Mouse (Mus musculus): ENCODE data around the gene Fbl. TPM values are rescaled to one million over a fixed set of nuclear protein-coding genes. Genes with fewer than 3 reads are reported as not detected.

Fbl gene
- total RNA-seq (2014; rRNA removed), result 31.9 and 34.4 TPM in 2 replicates
- polyA plus RNA-seq (2015; fragmentation: Nextera tagmentation; extraction: Ambion mirVana), result 51.9 and 60.9 TPM in 2 replicates

GRCm38 (mm10) chr7:28169489-28170422, at the start of gene Fbl:
Gene Fbl, plus strand, starts transcription at chr7:28169710.
- peak; percentile 95 for ATAC-seq (ENCODE audit: low FRiP score)

GRCm38 (mm10) chr7:28129166-28129565, 40.3 kb upstream of the Fbl start, which contains the start of gene 9530053A07Rik:
Gene 9530053A07Rik, plus strand, starts transcription at chr7:28129466.
- WGBS, result 78% methylated on average over 5 of the region's 5 CpGs
- Histone ChIP-seq H3K4me2 (ENCODE audit: low read depth, low read length, poor library complexity, severe bottlenecking) (no peak within 1 kb of the TSS), H3K27me3 (ENCODE audit: insufficient read depth, low read length) (no peaks in the 10 kb centered on the region), H3K4me1 (ENCODE audit: insufficient read depth, low read length) (no peaks in the 10 kb centered on the region), H3K36me3 (ENCODE audit: insufficient read depth, low read length) (no peaks in the 10 kb centered on the region), H3K9me3 (ENCODE audit: low read length) (no peaks in the 10 kb centered on the region), H3K4me3 (ENCODE audit: low read depth, low read length) (no peak within 1 kb of the TSS), H3K9ac (replicated peaks; ENCODE audit: low read length, poor library complexity, severe bottlenecking) (no peak within 1 kb of the TSS), H3K27ac (ENCODE audit: low read depth, low read length) (no peak within 1 kb of the TSS)
- no peak for ATAC-seq (ENCODE audit: low FRiP score)
- no peak for TF ChIP-seq CTCF (IDR thresholded peaks at IDR 0.05)
- no peak for DNase-seq (ENCODE audit: low spot score)

More at GRCm38 (mm10) chr7:28169489-28170422, at the start of gene Fbl:
- WGBS, result under 1% methylated on average over 80 of the region's 80 CpGs
- H3K4me3 ChIP-seq (ENCODE audit: low read depth, low read length), result peak within 1 kb of the TSS; percentile 80
- H3K4me1 ChIP-seq (ENCODE audit: insufficient read depth, low read length), result peaks cover 10% of the 10 kb centered on the region; the same call in 1 of the 2 replicates
- no peaks in the 10 kb centered on the region for H3K9me3 ChIP-seq (ENCODE audit: low read length)
- no peaks in the 10 kb centered on the region for H3K27me3 ChIP-seq (ENCODE audit: insufficient read depth, low read length)
- TF ChIP-seq CTCF (IDR thresholded peaks at IDR 0.05), result peak; percentile 1; the same call in 1 of the 2 replicates
- H3K9ac ChIP-seq (replicated peaks; ENCODE audit: low read length, poor library complexity, severe bottlenecking), result peak within 1 kb of the TSS; percentile 82
- peak within 1 kb of the TSS; percentile 74 for H3K27ac ChIP-seq (ENCODE audit: low read depth, low read length)
- 0 out of 2 replicates have a peak, but pooled peaks cover under 1% of the 10 kb centered on the region for H3K36me3 ChIP-seq (ENCODE audit: insufficient read depth, low read length)
- peak; percentile 96 for DNase-seq (ENCODE audit: low spot score)
- peak within 1 kb of the TSS; percentile 88 for H3K4me2 ChIP-seq (ENCODE audit: low read depth, low read length, poor library complexity, severe bottlenecking)

- Histone ChIP-seq H3K9me3 (ENCODE audit: low read length) (no peaks in the 10 kb centered on the region), H3K27me3 (ENCODE audit: insufficient read depth, low read length) (no peaks in the 10 kb centered on the region), H3K36me3 (ENCODE audit: insufficient read depth, low read length) (no peaks in the 10 kb centered on the region), H3K4me1 (ENCODE audit: insufficient read depth, low read length) (no peaks in the 10 kb centered on the region), H3K4me2 (ENCODE audit: low read depth, low read length, poor library complexity, severe bottlenecking) (no peak overlapping the region), H3K4me3 (ENCODE audit: low read depth, low read length) (no peak overlapping the region), H3K9ac (replicated peaks; ENCODE audit: low read length, poor library complexity, severe bottlenecking) (no peak overlapping the region), H3K27ac (ENCODE audit: low read depth, low read length) (no peak overlapping the region)
- TF ChIP-seq CTCF (IDR thresholded peaks at IDR 0.05), result peak; percentile 78
- ATAC-seq (ENCODE audit: low FRiP score), result no peak
- WGBS, result 58% methylated on average over 5 of the region's 5 CpGs
- peak; percentile 50 for DNase-seq (ENCODE audit: low spot score)
These were observed 31.9 kb upstream of the Fbl start for GRCm38 (mm10) chr7:28137613-28138012.

- Histone ChIP-seq H3K9ac (replicated peaks; ENCODE audit: low read length, poor library complexity, severe bottlenecking) (no peak overlapping the region), H3K4me2 (ENCODE audit: low read depth, low read length, poor library complexity, severe bottlenecking) (no peak overlapping the region), H3K9me3 (ENCODE audit: low read length) (no peaks in the 10 kb centered on the region), H3K4me1 (ENCODE audit: insufficient read depth, low read length) (no peaks in the 10 kb centered on the region), H3K27me3 (ENCODE audit: insufficient read depth, low read length) (peaks cover 3% of the 10 kb centered on the region; the same call in 1 of the 2 replicates), H3K36me3 (ENCODE audit: insufficient read depth, low read length) (no peaks in the 10 kb centered on the region), H3K27ac (ENCODE audit: low read depth, low read length) (no peak overlapping the region), H3K4me3 (ENCODE audit: low read depth, low read length) (no peak overlapping the region)
- DNase-seq (ENCODE audit: low spot score), result peak; percentile 61
- 0 out of 2 replicates have a peak, but pooled peaks have one; percentile 16 for ATAC-seq (ENCODE audit: low FRiP score)
- WGBS, result 15% methylated on average over 3 of the region's 3 CpGs
- peak; percentile 77 for TF ChIP-seq CTCF (IDR thresholded peaks at IDR 0.05)
These were observed 21.2 kb upstream of the Fbl start for GRCm38 (mm10) chr7:28148263-28148662.

DNA sequence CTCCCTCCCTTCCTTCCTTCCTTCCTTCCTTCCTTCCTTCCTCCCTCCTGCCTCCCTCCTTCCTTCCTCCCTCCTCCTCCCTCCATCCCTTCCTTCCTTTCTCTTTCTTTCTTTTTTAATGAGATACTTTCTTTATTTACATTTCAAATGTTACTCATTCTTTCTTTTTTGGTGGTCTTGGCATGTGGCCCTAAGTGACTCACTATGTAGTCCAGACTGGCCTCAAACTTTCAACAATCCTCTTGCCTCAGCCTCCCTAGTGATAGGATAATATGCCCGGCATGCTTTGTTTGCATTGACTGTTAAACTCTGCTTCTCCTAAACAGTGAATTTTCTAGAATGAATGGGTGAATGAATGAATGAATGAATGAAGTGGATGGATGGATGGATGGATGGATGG, 19.7 kb upstream of the Fbl start:
- no peak for TF ChIP-seq CTCF (IDR thresholded peaks at IDR 0.05)
- Histone ChIP-seq H3K4me3 (ENCODE audit: low read depth, low read length) (no peak overlapping the region), H3K27me3 (ENCODE audit: insufficient read depth, low read length) (peaks cover 3% of the 10 kb centered on the region; the same call in 1 of the 2 replicates), H3K9me3 (ENCODE audit: low read length) (no peaks in the 10 kb centered on the region), H3K9ac (replicated peaks; ENCODE audit: low read length, poor library complexity, severe bottlenecking) (no peak overlapping the region), H3K4me1 (ENCODE audit: insufficient read depth, low read length) (no peaks in the 10 kb centered on the region), H3K4me2 (ENCODE audit: low read depth, low read length, poor library complexity, severe bottlenecking) (no peak overlapping the region), H3K36me3 (ENCODE audit: insufficient read depth, low read length) (no peaks in the 10 kb centered on the region), H3K27ac (ENCODE audit: low read depth, low read length) (no peak overlapping the region)
- ATAC-seq (ENCODE audit: low FRiP score) (no peak), DNase-seq (ENCODE audit: low spot score) (no peak)
- 92% methylated on average over 1 of the region's 1 CpGs for WGBS
